Mouse (Mus musculus) kidney, postnatal 0 days (tissue): Measurements from ENCODE around the gene Usmg5. TPM values are rescaled to one million over a fixed set of nuclear protein-coding genes. Genes with fewer than 3 reads are reported as not detected.

Experiments used
- ATAC-seq: fragments of 200-750 bp; cut with Nextera tagmentation; replicated peaks from 2 replicates; pipeline ENCODE4 v1.8.0; 2017; ENCODE audit warnings: low read depth, moderate number of reproducible peaks, moderate TSS enrichment, moderate library complexity; ENCODE audit not compliant: low FRiP score
- DNase-seq: peaks from one replicate; pipeline ENCODE4 v3.0.0-alpha.2; 2016; ENCODE audit warnings: low spot score
- H3K27ac ChIP-seq: fragments of 300-500 bp; sonication (generic); 2 replicates; pipeline ENCODE4 v1.5.1; 2014; ENCODE audit warnings: mild to moderate bottlenecking
- H3K27me3 ChIP-seq: fragments of 300-500 bp; sonication (generic); 2 replicates; pipeline ENCODE4 v1.6.1; 2014; ENCODE audit warnings: low read length, mixed read lengths; ENCODE audit not compliant: insufficient read depth
- H3K36me3 ChIP-seq: fragments of 300-500 bp; sonication (generic); 2 replicates; pipeline ENCODE4 v1.6.1; 2014; ENCODE audit warnings: low read length, mixed read lengths; ENCODE audit not compliant: insufficient read depth
- H3K4me1 ChIP-seq: fragments of 300-500 bp; sonication (generic); replicated peaks from 2 replicates; pipeline ENCODE4 v1.6.1; 2014; ENCODE audit warnings: antibody characterized with exemption, low read length, mixed read lengths; ENCODE audit not compliant: insufficient read depth
- H3K4me2 ChIP-seq: fragments of 300-500 bp; sonication (generic); 2 replicates; pipeline ENCODE4 v1.6.1; 2014; ENCODE audit warnings: mild to moderate bottlenecking, low read length, moderate library complexity, mixed read lengths
- H3K4me3 ChIP-seq: fragments of 300-500 bp; sonication (generic); replicated peaks from 2 replicates; pipeline ENCODE4 v1.5.1; 2014; ENCODE audit warnings: low read depth, low read length
- H3K9ac ChIP-seq: fragments of 300-500 bp; sonication (generic); 2 replicates; pipeline ENCODE4 v1.6.1; 2014; ENCODE audit warnings: low read depth, low read length
- H3K9me3 ChIP-seq: fragments of 300-500 bp; sonication (generic); replicated peaks from 2 replicates; pipeline ENCODE4 v1.6.1; 2016; ENCODE audit warnings: low read length, inconsistent platforms, mixed read lengths
- CTCF ChIP-seq: IDR thresholded peaks from 2 replicates; pipeline ENCODE4 v1.5.1; 2016; ENCODE audit warnings: antibody characterized with exemption, low read depth, mild to moderate bottlenecking, moderate library complexity
- WGBS: fragments of 180-500 bp; shearing (Covaris S2); extraction: QIAGEN DNeasy Blood & Tissue Kit; methylation state at CpG from one replicate; pipeline ENCODE4 v1.1.7; 2014; 5-methylcytosine and 5-hydroxymethylcytosine counted together
- polyA plus RNA-seq: library from polyadenylated mRNA; unstranded; fragments of >200 nt; fragmentation: Nextera tagmentation; extraction: Ambion mirVana; gene quantifications from 2 replicates; pipeline ENCODE4 v1.2.1, GENCODE M21; 2015

Gene Usmg5
- polyA plus RNA-seq, 1 experiment from 2014 or later, result 2,713 TPM

DNA sequence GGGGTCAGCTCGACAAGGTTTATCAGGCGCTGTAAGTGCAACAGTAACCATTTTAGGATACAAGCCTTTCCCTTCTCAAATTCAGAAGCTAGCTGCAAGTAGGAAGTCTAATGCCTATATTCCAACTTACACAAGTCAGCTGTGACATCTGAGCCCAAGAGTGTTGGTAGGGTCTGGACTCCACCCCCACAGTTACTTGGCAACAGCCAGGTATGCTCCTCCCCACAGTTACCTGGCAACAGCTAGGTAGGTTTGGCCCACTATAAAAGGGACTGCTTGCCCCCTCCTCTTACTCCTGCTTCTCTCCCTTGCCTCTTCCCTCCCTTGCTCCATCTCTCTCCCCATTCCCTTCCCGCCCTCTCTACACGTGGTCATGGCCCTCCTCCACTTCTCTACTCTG is 41.4 kb downstream of the Usmg5 start:
- no peak overlapping the region for H3K27ac ChIP-seq
- H3K27me3 ChIP-seq, result no peaks in the 10 kb centered on the region
- 66% methylated on average over 4 of the region's 4 CpGs for WGBS
- peaks cover 8% of the 10 kb centered on the region; the same call in 1 of the 2 replicates for H3K4me1 ChIP-seq
- peak overlapping the region; percentile 93 for H3K4me2 ChIP-seq
- no peak for DNase-seq
- TF ChIP-seq CTCF, result no peak
- no peak for ATAC-seq
- no peaks in the 10 kb centered on the region for H3K9me3 ChIP-seq
- H3K36me3 ChIP-seq, result peaks cover 10% of the 10 kb centered on the region; the same call in 1 of the 2 replicates
- no peak overlapping the region for H3K9ac ChIP-seq
- no peak overlapping the region for H3K4me3 ChIP-seq

DNA sequence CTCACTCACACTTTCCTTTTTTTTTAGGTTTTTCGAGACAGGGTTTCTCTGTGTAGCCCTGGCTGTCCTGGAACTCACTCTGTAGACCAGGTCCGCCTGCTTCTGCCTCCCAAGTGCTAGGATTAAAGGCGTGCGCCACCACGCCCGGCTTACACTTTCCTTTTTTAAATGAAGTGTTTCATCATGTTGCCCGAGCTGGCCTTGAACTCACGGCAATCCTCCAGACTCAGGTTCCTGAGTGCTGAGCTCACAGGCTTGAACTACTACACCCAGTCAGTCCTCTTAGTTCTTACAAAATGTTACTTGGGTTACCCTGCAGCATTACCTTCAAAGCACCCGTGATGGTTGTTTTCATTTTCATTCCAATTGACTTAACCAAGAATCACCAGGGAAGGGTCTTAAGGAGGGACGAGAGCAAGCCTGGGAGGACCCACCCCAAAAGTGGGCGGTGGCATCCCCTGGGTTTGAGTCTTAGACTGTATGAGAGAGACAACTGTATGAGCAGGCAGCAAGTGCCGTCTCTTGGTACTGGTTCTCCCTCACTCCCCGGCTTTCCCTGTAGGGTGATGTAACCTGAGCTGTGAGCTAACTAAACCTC is 43.1 kb downstream of the Usmg5 start:
- peaks cover 8% of the 10 kb centered on the region; the same call in 1 of the 2 replicates for H3K4me1 ChIP-seq
- WGBS, result 77% methylated on average over 13 of the region's 13 CpGs
- no peaks in the 10 kb centered on the region for H3K27me3 ChIP-seq
- H3K36me3 ChIP-seq, result peaks cover 10% of the 10 kb centered on the region; the same call in 1 of the 2 replicates
- no peak overlapping the region for H3K27ac ChIP-seq
- H3K9me3 ChIP-seq, result no peaks in the 10 kb centered on the region
- H3K4me3 ChIP-seq, result no peak overlapping the region
- no peak for DNase-seq
- H3K9ac ChIP-seq, result no peak overlapping the region
- no peak overlapping the region for H3K4me2 ChIP-seq
- no peak for ATAC-seq
- TF ChIP-seq CTCF, result no peak

GRCm38 (mm10) chr19:47046343-47046742 is 44.1 kb downstream of the Usmg5 start:
- Histone ChIP-seq H3K36me3 (peaks cover 13% of the 10 kb centered on the region; the same call in 1 of the 2 replicates), H3K4me2 (no peak overlapping the region), H3K9ac (no peak overlapping the region), H3K4me1 (peaks cover 8% of the 10 kb centered on the region; the same call in 1 of the 2 replicates), H3K27me3 (no peaks in the 10 kb centered on the region), H3K4me3 (no peak overlapping the region), H3K27ac (no peak overlapping the region), H3K9me3 (no peaks in the 10 kb centered on the region)
- DNase-seq (no peak), ATAC-seq (no peak)
- 90% methylated on average over 1 of the region's 1 CpGs for WGBS
- peak; percentile 54 for TF ChIP-seq CTCF

DNA sequence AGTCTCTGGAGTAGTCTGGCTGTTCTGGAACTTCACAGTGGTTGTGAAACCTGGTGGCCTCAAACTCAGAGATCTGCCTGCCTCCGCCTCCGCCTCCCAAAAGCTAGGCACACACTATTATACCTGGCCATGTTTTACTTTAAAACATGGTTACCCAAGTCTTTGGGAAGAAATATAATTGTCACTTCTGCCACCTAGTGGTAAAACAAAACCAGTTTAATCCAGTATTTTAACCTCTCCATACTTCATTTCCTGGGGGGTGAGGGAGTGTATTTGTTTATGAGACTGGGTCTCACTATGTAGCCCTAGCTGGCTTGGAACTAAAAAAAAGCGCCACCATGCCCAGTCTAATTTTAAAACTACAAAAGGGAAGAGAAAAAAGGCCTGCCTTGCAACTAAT is 46.8 kb downstream of the Usmg5 start:
- WGBS, result 88% methylated on average over 3 of the region's 3 CpGs
- no peak overlapping the region for H3K9ac ChIP-seq
- DNase-seq (peak; percentile 62), ATAC-seq (no peak)
- H3K4me1 ChIP-seq, result no peaks in the 10 kb centered on the region
- no peak overlapping the region for H3K27ac ChIP-seq
- peak; percentile 60 for TF ChIP-seq CTCF
- H3K4me3 ChIP-seq, result no peak overlapping the region
- H3K27me3 ChIP-seq, result no peaks in the 10 kb centered on the region
- no peak overlapping the region for H3K4me2 ChIP-seq
- H3K36me3 ChIP-seq, result peaks cover 15% of the 10 kb centered on the region; the same call in 1 of the 2 replicates
- no peaks in the 10 kb centered on the region for H3K9me3 ChIP-seq

DNA sequence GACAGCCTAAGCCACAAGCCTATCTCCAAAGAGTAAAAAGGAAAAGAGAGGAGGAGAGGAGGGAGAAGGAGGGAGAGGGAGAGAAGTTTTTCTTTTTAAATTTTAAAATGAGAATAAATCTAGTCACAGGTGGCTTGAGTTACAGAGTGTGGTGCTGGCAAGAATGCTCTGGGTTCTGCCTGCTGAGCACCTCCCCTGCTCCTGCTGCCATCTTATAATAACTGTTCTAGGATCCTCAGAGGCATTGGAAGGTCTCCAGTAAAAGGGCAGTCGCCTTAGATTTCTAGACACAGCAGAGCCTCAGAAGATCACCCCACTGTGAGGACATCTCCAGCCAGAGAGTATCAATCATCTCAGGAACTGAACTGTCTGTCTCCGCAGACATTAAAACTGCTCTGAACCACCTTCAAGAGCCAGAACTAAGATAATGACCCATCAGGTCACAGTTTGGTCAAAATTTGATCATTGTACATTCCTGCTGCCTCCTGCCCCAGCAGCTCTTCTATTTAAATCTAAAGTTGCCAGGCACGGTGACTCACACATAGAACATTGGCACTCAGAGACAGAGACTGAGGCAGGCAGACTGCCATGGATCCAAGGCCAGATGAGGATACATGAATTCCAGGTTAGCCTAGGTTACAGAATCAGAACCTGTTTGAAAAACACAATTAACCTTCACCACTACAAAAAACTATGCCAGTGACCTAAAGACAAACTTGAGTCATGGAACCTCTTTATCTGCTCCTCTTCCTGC is 49.5 kb downstream of the Usmg5 start:
- no peak for DNase-seq
- Histone ChIP-seq H3K9me3 (no peaks in the 10 kb centered on the region), H3K4me3 (no peak overlapping the region), H3K4me1 (no peaks in the 10 kb centered on the region), H3K36me3 (peaks cover 10% of the 10 kb centered on the region; the same call in 1 of the 2 replicates), H3K27me3 (no peaks in the 10 kb centered on the region), H3K9ac (no peak overlapping the region), H3K27ac (no peak overlapping the region), H3K4me2 (no peak overlapping the region)
- 82% methylated on average over 3 of the region's 3 CpGs for WGBS
- no peak for TF ChIP-seq CTCF
- ATAC-seq, result no peak

GRCm38 (mm10) chr19:47036596-47036995 is 53.9 kb downstream of the Usmg5 start:
- Histone ChIP-seq H3K36me3 (peaks cover 11% of the 10 kb centered on the region; the same call in 1 of the 2 replicates), H3K4me1 (no peaks in the 10 kb centered on the region), H3K9me3 (no peaks in the 10 kb centered on the region), H3K27ac (no peak overlapping the region), H3K4me3 (no peak overlapping the region), H3K9ac (no peak overlapping the region), H3K4me2 (no peak overlapping the region), H3K27me3 (no peaks in the 10 kb centered on the region)
- ATAC-seq (no peak), DNase-seq (no peak)
- WGBS, result 79% methylated on average over 3 of the region's 3 CpGs
- no peak for TF ChIP-seq CTCF
